Mouse (Mus musculus): ENCODE results near the gene Ppp1r9a. TPM values are rescaled to one million over a fixed set of nuclear protein-coding genes. Genes with fewer than 3 reads are reported as not detected.

Gene Ppp1r9a
- total RNA-seq, 2 experiments from 2014 or later = 111 to 117 TPM

GRCm38 (mm10) chr6:4953028-4953719, 50.5 kb downstream of the Ppp1r9a start:
- no peak for DNase-seq (ENCODE audit: low spot score in 2 of 2)

- DNase-seq (ENCODE audit: low spot score in 2 of 2) = no peak
These were observed 53.9 kb downstream of the Ppp1r9a start for GRCm38 (mm10) chr6:4956651-4957050.

- no peak for DNase-seq (ENCODE audit: low spot score in 2 of 2)
These were observed 59.5 kb downstream of the Ppp1r9a start for GRCm38 (mm10) chr6:4962197-4962596.

GRCm38 (mm10) chr6:4963049-4963448, 60.3 kb downstream of the Ppp1r9a start:
- DNase-seq (ENCODE audit: low spot score in 2 of 2) = no peak

GRCm38 (mm10) chr6:4967236-4967635, 64.5 kb downstream of the Ppp1r9a start:
- DNase-seq (ENCODE audit: low spot score in 2 of 2) = no peak

GRCm38 (mm10) chr6:4971229-4971628, 68.5 kb downstream of the Ppp1r9a start:
- DNase-seq (ENCODE audit: low spot score in 2 of 2) = peak in 1 of 2 experiments; percentile 35

- no peak for DNase-seq (ENCODE audit: low spot score in 2 of 2)
These were observed 70.1 kb downstream of the Ppp1r9a start for GRCm38 (mm10) chr6:4972808-4973207.

- DNase-seq (ENCODE audit: low spot score in 2 of 2) = no peak
These were observed 70.6 kb downstream of the Ppp1r9a start for GRCm38 (mm10) chr6:4973337-4973736.

- no peak for DNase-seq (ENCODE audit: low spot score in 2 of 2)
These were observed 74.8 kb downstream of the Ppp1r9a start for GRCm38 (mm10) chr6:4977515-4977914.

GRCm38 (mm10) chr6:4978249-4978648, 75.5 kb downstream of the Ppp1r9a start:
- DNase-seq (ENCODE audit: low spot score in 2 of 2) = no peak

- no peak for DNase-seq (ENCODE audit: low spot score in 2 of 2)
These were observed 76.2 kb downstream of the Ppp1r9a start for GRCm38 (mm10) chr6:4978897-4979296.

- DNase-seq (ENCODE audit: low spot score in 2 of 2) = no peak
These were observed 77.4 kb downstream of the Ppp1r9a start for GRCm38 (mm10) chr6:4980113-4980512.

GRCm38 (mm10) chr6:4982686-4983162, 80.0 kb downstream of the Ppp1r9a start:
- DNase-seq (ENCODE audit: low spot score in 2 of 2) = peak in 1 of 2 experiments; percentile 29

- DNase-seq (ENCODE audit: low spot score in 2 of 2) = no peak
These were observed 83.0 kb downstream of the Ppp1r9a start for GRCm38 (mm10) chr6:4985668-4986067.

- DNase-seq (ENCODE audit: low spot score in 2 of 2) = no peak
These were observed 84.4 kb downstream of the Ppp1r9a start for GRCm38 (mm10) chr6:4987084-4987483.

- no peak for DNase-seq (ENCODE audit: low spot score in 2 of 2)
These were observed 86.0 kb downstream of the Ppp1r9a start for GRCm38 (mm10) chr6:4988688-4989087.

GRCm38 (mm10) chr6:4992308-4992707, 89.6 kb downstream of the Ppp1r9a start:
- DNase-seq (ENCODE audit: low spot score in 2 of 2) = no peak

- DNase-seq (ENCODE audit: low spot score in 2 of 2) = no peak
These were observed 91.0 kb downstream of the Ppp1r9a start for GRCm38 (mm10) chr6:4993600-4994160.

- DNase-seq (ENCODE audit: low spot score in 2 of 2) = no peak
These were observed 91.6 kb downstream of the Ppp1r9a start for GRCm38 (mm10) chr6:4994161-4994919.

GRCm38 (mm10) chr6:4997599-4997998, 94.9 kb downstream of the Ppp1r9a start:
- no peak for DNase-seq (ENCODE audit: low spot score in 2 of 2)

GRCm38 (mm10) chr6:4998929-4999328, 96.2 kb downstream of the Ppp1r9a start:
- no peak for DNase-seq (ENCODE audit: low spot score in 2 of 2)

- no peak for DNase-seq (ENCODE audit: low spot score in 2 of 2)
These were observed 98.1 kb downstream of the Ppp1r9a start for GRCm38 (mm10) chr6:5000788-5001187.
